Mouse (Mus musculus): ENCODE data around the gene Nuak2.

- TF ChIP-seq ZC3H11A (IDR thresholded peaks at IDR 0.05; ENCODE audit: borderline replicate concordance, low read depth, low read length): no peak
- no peak for TF ChIP-seq HCFC1 (IDR thresholded peaks at IDR 0.05; ENCODE audit: borderline replicate concordance, insufficient read depth, low read length)
- no peak for TF ChIP-seq CHD2 (IDR thresholded peaks at IDR 0.05; ENCODE audit: low read depth, low read length)
- TF ChIP-seq ZNF384 (IDR thresholded peaks at IDR 0.05; ENCODE audit: low read depth, low read length): no peak
Measured at GRCm38 (mm10) chr1:132266791-132267557, 49.0 kb upstream of the Nuak2 start.
